In the genomic region with DNA sequence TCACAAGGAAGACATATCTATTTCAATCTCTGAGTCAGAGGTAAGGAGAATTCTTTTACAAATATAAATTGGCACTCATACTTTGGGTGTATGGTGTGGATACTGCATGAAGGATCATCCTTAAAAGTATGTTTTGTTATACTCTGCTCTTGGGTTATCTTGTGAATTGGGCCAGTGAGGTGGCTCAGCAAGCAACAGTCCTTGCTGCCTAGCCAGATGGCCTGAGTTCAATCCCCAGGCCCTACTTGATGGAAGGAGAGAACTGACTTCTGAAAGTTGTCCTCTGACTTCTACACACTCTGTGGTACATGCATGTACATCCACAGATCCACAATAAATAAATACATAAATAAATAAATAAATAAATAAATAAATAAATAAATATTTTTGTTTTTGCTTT, we compare ENCODE assay signal across 13 mouse cellular contexts. TPM values are rescaled to one million over a fixed set of nuclear protein-coding genes. Genes with fewer than 3 reads are reported as not detected.
DNase-seq lines count a peak whose midpoint lies in the region; ATAC-seq and TF ChIP-seq lines count a peak whose summit lies in the region.
"Had no signal": no experiment of that assay in that cellular context is flagged by ENCODE, and none has a peak within 500 bp of the region (broad histone marks: within the 10 kb centered on the region; RNA-seq: fewer than 3 reads in every experiment).

No protein-coding gene starts in this region.

- no peak for TF ChIP-seq CTCF in left cerebral cortex, adult 2 months (IDR thresholded peaks at IDR 0.05)
- TF ChIP-seq CTCF in lung, adult 2 months (IDR thresholded peaks at IDR 0.05; ENCODE audit: insufficient read depth, low read length) = no peak

- H3K9me3 ChIP-seq in forebrain, embryonic 12.5 days = no peaks in the 10 kb centered on the region
- H3K9me3 ChIP-seq in forebrain, embryonic 11.5 days (ENCODE audit: control insufficient read depth, low read length) = no peaks in the 10 kb centered on the region
- H3K9me3 ChIP-seq in heart, embryonic 15.5 days (replicated peaks) = no peaks in the 10 kb centered on the region
- H3K9me3 ChIP-seq: embryonic facial prominence, embryonic 12.5 days; liver, embryonic 12.5 days had no signal

- H3ac ChIP-seq in myocyte (ENCODE audit: control insufficient read depth, insufficient read length) = no peak overlapping the region

- H3K36me3 ChIP-seq in forebrain, embryonic 12.5 days (replicated peaks) = no peaks in the 10 kb centered on the region
- no peaks in the 10 kb centered on the region for H3K36me3 ChIP-seq in forebrain, embryonic 11.5 days (ENCODE audit: control insufficient read depth, insufficient read depth, low read length)
- no peaks in the 10 kb centered on the region for H3K36me3 ChIP-seq in heart, embryonic 15.5 days
- H3K36me3 ChIP-seq in myocyte (ENCODE audit: control insufficient read depth, insufficient read depth) = no peaks in the 10 kb centered on the region
- H3K36me3 ChIP-seq: embryonic facial prominence, embryonic 12.5 days; liver, embryonic 12.5 days had no signal

- H3K27ac ChIP-seq in forebrain, embryonic 12.5 days = peak overlapping the region; percentile 67; the same call in 1 of the 2 replicates
- no peak overlapping the region for H3K27ac ChIP-seq in forebrain, embryonic 11.5 days (ENCODE audit: low read depth, low read length)
- peak overlapping the region; percentile 69 for H3K27ac ChIP-seq in left cerebral cortex, adult 2 months
- H3K27ac ChIP-seq in heart, embryonic 15.5 days = peak overlapping the region; percentile 90
- H3K27ac ChIP-seq: embryonic facial prominence, embryonic 12.5 days; kidney, postnatal 0 days; liver, embryonic 12.5 days had no signal

- no peak overlapping the region for H3K4me2 ChIP-seq in forebrain, embryonic 12.5 days
- H3K4me2 ChIP-seq in forebrain, embryonic 11.5 days (ENCODE audit: low read depth, low read length, severe bottlenecking) = no peak overlapping the region
- H3K4me2 ChIP-seq in heart, embryonic 15.5 days = peak overlapping the region; percentile 17
- H3K4me2 ChIP-seq in myocyte (ENCODE audit: low read depth) = peak overlapping the region; percentile 84
- H3K4me2 ChIP-seq: embryonic facial prominence, embryonic 12.5 days; liver, embryonic 12.5 days had no signal

- H3K4me1 ChIP-seq in forebrain, embryonic 12.5 days = peaks cover 24% of the 10 kb centered on the region
- peaks cover 2% of the 10 kb centered on the region; the same call in 1 of the 2 replicates for H3K4me1 ChIP-seq in forebrain, embryonic 11.5 days (replicated peaks; ENCODE audit: control insufficient read depth, insufficient read depth, low read length)
- peaks cover 40% of the 10 kb centered on the region for H3K4me1 ChIP-seq in heart, embryonic 15.5 days (replicated peaks)
- H3K4me1 ChIP-seq in lung, adult 2 months (ENCODE audit: control insufficient read depth, insufficient read depth, low read length) = no peaks in the 10 kb centered on the region
- H3K4me1 ChIP-seq: liver, embryonic 12.5 days had no signal

- no peak for DNase-seq in forebrain, embryonic 11.5 days (ENCODE audit: low spot score)
- no peak for DNase-seq in left cerebral cortex, adult 2 months (ENCODE audit: extremely low spot score in 1 of 2, low spot score in 2 of 2)
- DNase-seq in left cerebral cortex, adult 18-20 months (ENCODE audit: low spot score in 2 of 2) = no peak
- no peak for DNase-seq in lung, adult 2 months
- no peak for DNase-seq in layer of hippocampus, postnatal 14 days (ENCODE audit: low spot score in 2 of 2)
- DNase-seq: lung, postnatal 4 days; thymus, postnatal 14 days had no signal

- intact Hi-C loops in left cerebral cortex, adult 2 months (cut with DNase I) = loop anchor here (5.0 kb wide), 1 partner anchor 74 kb away; no protein-coding TSS in a partner anchor

- TF ChIP-seq POLR2A in myocyte (IDR thresholded peaks at IDR 0.05; ENCODE audit: insufficient read length, low read depth) = no peak
- no peak for TF ChIP-seq POLR2A in lung, adult 2 months (IDR thresholded peaks at IDR 0.05; ENCODE audit: borderline replicate concordance, extremely low read depth, low read depth, low read length)

- no peaks in the 10 kb centered on the region for H3K79me2 ChIP-seq in myocyte (ENCODE audit: control insufficient read depth, insufficient read depth)

- H3K9ac ChIP-seq in forebrain, embryonic 12.5 days = no peak overlapping the region
- no peak overlapping the region for H3K9ac ChIP-seq in forebrain, embryonic 11.5 days (ENCODE audit: low read length)
- no peak overlapping the region for H3K9ac ChIP-seq in heart, embryonic 15.5 days
- H3K9ac ChIP-seq: embryonic facial prominence, embryonic 12.5 days; liver, embryonic 12.5 days had no signal

- no peaks in the 10 kb centered on the region for H3K27me3 ChIP-seq in forebrain, embryonic 12.5 days
- no peaks in the 10 kb centered on the region for H3K27me3 ChIP-seq in forebrain, embryonic 11.5 days (ENCODE audit: control insufficient read depth, insufficient read depth, low read length)
- no peaks in the 10 kb centered on the region for H3K27me3 ChIP-seq in heart, embryonic 15.5 days
- H3K27me3 ChIP-seq in myocyte (ENCODE audit: control insufficient read depth, insufficient read depth, insufficient read length) = no peaks in the 10 kb centered on the region
- H3K27me3 ChIP-seq: embryonic facial prominence, embryonic 12.5 days; liver, embryonic 12.5 days had no signal

- ATAC-seq in forebrain, embryonic 12.5 days (ENCODE audit: low FRiP score) = no peak; the same call in 1 of the 2 replicates
- no peak; the same call in 1 of the 2 replicates for ATAC-seq in forebrain, embryonic 11.5 days (replicated peaks; ENCODE audit: low FRiP score)
- ATAC-seq in heart, embryonic 15.5 days (replicated peaks; ENCODE audit: insufficient number of reproducible peaks, insufficient read depth, low FRiP score, low read depth) = 0 out of 2 replicates have a peak, but pooled peaks have one; percentile 4
- ATAC-seq: liver, embryonic 12.5 days had no signal

- H3K4me3 ChIP-seq in forebrain, embryonic 12.5 days (replicated peaks) = no peak overlapping the region
- no peak overlapping the region for H3K4me3 ChIP-seq in forebrain, embryonic 11.5 days (ENCODE audit: low read depth, low read length)
- H3K4me3 ChIP-seq in left cerebral cortex, adult 2 months = no peak overlapping the region
- H3K4me3 ChIP-seq in heart, embryonic 15.5 days = no peak overlapping the region
- H3K4me3 ChIP-seq in myocyte = no peak overlapping the region
- no peak overlapping the region for H3K4me3 ChIP-seq in lung, adult 2 months (replicated peaks; ENCODE audit: extremely low read depth, low read depth, low read length)
- H3K4me3 ChIP-seq: embryonic facial prominence, embryonic 12.5 days; liver, embryonic 12.5 days had no signal

TF ChIP-seq in myocyte, 11 proteins besides CTCF, POLR2A, EP300 and RAD21:
- no peak for TF ChIP-seq POLR2AphosphoS2 (IDR thresholded peaks at IDR 0.05; ENCODE audit: insufficient read length, low read depth)
- no peak for TF ChIP-seq MAX (IDR thresholded peaks at IDR 0.05; ENCODE audit: low read depth)
- TF ChIP-seq TCF3 (IDR thresholded peaks at IDR 0.05; ENCODE audit: insufficient read length, low read depth) = no peak
- TF ChIP-seq SRF (IDR thresholded peaks at IDR 0.05; ENCODE audit: control insufficient read depth, insufficient read length, low read depth) = no peak
- TF ChIP-seq MYOD1 (IDR thresholded peaks at IDR 0.05; ENCODE audit: control insufficient read depth in 1 of 3, insufficient read length in 2 of 3, low read depth in 2 of 3) = no peak
- TF ChIP-seq MYOG (IDR thresholded peaks at IDR 0.05; ENCODE audit: control insufficient read depth in 1 of 3, insufficient read depth in 1 of 3, insufficient read length in 2 of 3, low read depth in 2 of 3) = no peak
- TF ChIP-seq REST (IDR thresholded peaks at IDR 0.05; ENCODE audit: insufficient read depth, insufficient read length) = no peak
- no peak for TF ChIP-seq CEBPB (IDR thresholded peaks at IDR 0.05; ENCODE audit: insufficient read depth, poor library complexity, severe bottlenecking)
- TF ChIP-seq USF1 (IDR thresholded peaks at IDR 0.05; ENCODE audit: low read depth) = no peak
- no peak for TF ChIP-seq TCF12 (IDR thresholded peaks at IDR 0.05; ENCODE audit: insufficient read depth, poor library complexity, severe bottlenecking)
- no peak for TF ChIP-seq E2F4 (IDR thresholded peaks at IDR 0.05; ENCODE audit: insufficient read depth)

RNA-seq across cellular contexts. Expression of gene Enpp5, which starts 51.8 kb away (rescaled TPM):
- polyA plus RNA-seq in forebrain, embryonic 12.5 days (2016; fragmentation: Nextera tagmentation; extraction: Ambion mirVana) = 25.5 and 25.9 TPM in 2 replicates
- polyA plus RNA-seq in forebrain, embryonic 11.5 days (2014; fragmentation: Nextera tagmentation; extraction: Ambion mirVana) = 8.1 and 10.9 TPM in 2 replicates
- 100 to 1,000 TPM; 175 to 187 TPM for total RNA-seq in left cerebral cortex, adult 2 months (2021)
- total RNA-seq in left cerebral cortex, adult 18-20 months (2021) = 100 to 1,000 TPM; 197 to 201 TPM
- polyA plus RNA-seq in heart, embryonic 15.5 days (2015; fragmentation: Nextera tagmentation; extraction: Ambion mirVana) = 16.0 and 20.5 TPM in 2 replicates
- polyA plus RNA-seq in myocyte (2012; fragmentation: generic; extraction: Trizol) = 0.34 TPM
- polyA plus RNA-seq in lung, adult 2 months (2012; rRNA removed) = 24.5 and 38.7 TPM in 2 replicates
- total RNA-seq in layer of hippocampus, postnatal 14 days (2021) = 100 to 1,000 TPM; 108 to 118 TPM

Comparison
In these comparisons a context has a peak if more than half of its experiments do, and no peak if none do; other contexts are left out.
1. H3K4me2 ChIP-seq: peak in heart, embryonic 15.5 days (single experiment) and myocyte (single experiment); none in forebrain, embryonic 12.5 days (single experiment) and forebrain, embryonic 11.5 days (single experiment).